Mouse (Mus musculus) liver, embryonic 16.5 days (tissue): ENCODE results near the gene Gcnt4. TPM values are rescaled to one million over a fixed set of nuclear protein-coding genes. Genes with fewer than 3 reads are reported as not detected.
"Not testable (repeated sequence)": the region's sequence is repeated elsewhere in the genome, so short reads cannot be mapped to it uniquely, and the experiment has no call there.

Experiments used
- ATAC-seq: fragments of 200-750 bp; cut with Nextera tagmentation; 2 replicates; pipeline ENCODE4 v1.8.0; 2017; ENCODE audit warnings: low read depth, mild to moderate bottlenecking, moderate number of reproducible peaks, moderate library complexity
- H3K27ac ChIP-seq: fragments of 300-500 bp; sonication (generic); 2 replicates; pipeline ENCODE4 v1.5.1; 2014; ENCODE audit warnings: mild to moderate bottlenecking, low read length
- H3K27me3 ChIP-seq: fragments of 300-500 bp; sonication (generic); 2 replicates; pipeline ENCODE4 v1.6.1; 2014; ENCODE audit warnings: low read depth, low read length, mixed read lengths; ENCODE audit not compliant: control insufficient read depth, insufficient read depth
- H3K36me3 ChIP-seq: fragments of 300-500 bp; sonication (generic); 2 replicates; pipeline ENCODE4 v1.6.1; 2014; ENCODE audit warnings: mild to moderate bottlenecking; ENCODE audit not compliant: control insufficient read depth, insufficient read depth
- H3K4me1 ChIP-seq: fragments of 300-500 bp; sonication (generic); 2 replicates; pipeline ENCODE4 v1.6.1; 2014; ENCODE audit warnings: low read depth, low read length, mixed read lengths; ENCODE audit not compliant: control insufficient read depth
- H3K4me2 ChIP-seq: fragments of 300-500 bp; sonication (generic); 2 replicates; pipeline ENCODE4 v1.6.1; 2014; ENCODE audit warnings: low read depth, low read length, mixed read lengths
- H3K4me3 ChIP-seq: fragments of 300-500 bp; sonication (generic); 2 replicates; pipeline ENCODE4 v1.5.1; 2014; ENCODE audit warnings: low read depth, mild to moderate bottlenecking, low read length
- H3K9ac ChIP-seq: fragments of 300-500 bp; sonication (generic); 2 replicates; pipeline ENCODE4 v1.6.1; 2014; ENCODE audit warnings: low read depth, low read length
- H3K9me3 ChIP-seq: fragments of 300-500 bp; sonication (generic); replicated peaks from 2 replicates; pipeline ENCODE4 v1.6.1; 2016; ENCODE audit warnings: low read length; ENCODE audit not compliant: control insufficient read depth
- WGBS: fragments of 180-500 bp; shearing (Covaris S2); extraction: QIAGEN DNeasy Blood & Tissue Kit; methylation state at CpG from one replicate; pipeline ENCODE4 v1.1.7; 2014; ENCODE audit not compliant: insufficient replicate concordance; 5-methylcytosine and 5-hydroxymethylcytosine counted together
- polyA plus RNA-seq: library from polyadenylated mRNA; unstranded; fragments of >200 nt; fragmentation: Nextera tagmentation; extraction: Ambion mirVana; gene quantifications from 2 replicates; pipeline ENCODE4 v1.2.1, GENCODE M21; 2015

Gene Gcnt4
- polyA plus RNA-seq, 1 experiment from 2014 or later, result 1.5 TPM

DNA sequence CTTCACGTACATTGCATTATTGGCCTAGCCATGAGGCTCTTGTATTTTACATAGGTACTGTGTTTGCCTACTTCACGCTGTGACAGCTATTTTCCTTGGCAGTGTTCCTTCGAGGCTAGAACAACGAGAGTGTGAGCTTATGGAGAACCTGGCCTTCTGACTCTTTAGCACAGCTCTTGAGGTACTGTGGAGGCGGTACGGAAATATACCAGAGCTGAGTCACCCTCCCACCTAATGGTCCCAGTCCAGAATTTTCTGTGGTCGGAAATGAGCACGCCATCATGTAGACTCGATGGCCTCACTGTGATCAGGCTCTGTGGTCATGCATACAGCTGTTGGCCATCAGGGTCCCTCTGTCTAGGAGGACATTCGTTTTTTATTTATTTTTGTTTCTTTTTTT, 15.2 kb downstream of the Gcnt4 start:
- no peak overlapping the region for H3K27ac ChIP-seq
- H3K36me3 ChIP-seq, result no peaks in the 10 kb centered on the region
- H3K4me2 ChIP-seq, result no peak overlapping the region
- ATAC-seq, result no peak
- H3K9ac ChIP-seq, result no peak overlapping the region
- H3K4me3 ChIP-seq, result no peak overlapping the region
- H3K9me3 ChIP-seq, result no peaks in the 10 kb centered on the region
- H3K27me3 ChIP-seq, result no peaks in the 10 kb centered on the region
- H3K4me1 ChIP-seq, result no peaks in the 10 kb centered on the region
- 72% methylated on average over 10 of the region's 10 CpGs for WGBS

DNA sequence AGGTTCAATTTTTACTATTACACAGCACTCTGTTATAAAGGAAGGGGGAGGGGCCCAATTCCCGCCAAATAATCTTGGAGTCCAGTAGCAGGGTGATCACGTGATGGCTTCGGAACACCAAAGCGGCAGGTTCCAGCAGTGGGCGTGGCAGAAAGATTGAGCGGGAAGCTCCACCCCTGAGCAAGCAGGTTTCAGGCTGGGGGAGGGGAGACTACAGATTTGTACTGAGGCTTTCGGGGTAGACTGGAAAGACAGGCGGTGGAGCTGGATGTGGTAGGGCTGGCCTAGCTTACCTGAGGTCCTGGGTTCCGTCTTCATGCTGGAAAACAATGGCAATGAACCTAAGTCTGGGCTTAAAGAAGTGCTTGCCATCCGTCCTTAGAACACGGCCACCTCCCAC, 17.0 kb downstream of the Gcnt4 start:
- not testable (repeated sequence) for H3K4me1 ChIP-seq, H3K9ac ChIP-seq, H3K4me2 ChIP-seq, H3K36me3 ChIP-seq, H3K9me3 ChIP-seq, H3K27ac ChIP-seq, H3K27me3 ChIP-seq, H3K4me3 ChIP-seq, ATAC-seq
- WGBS, result 71% methylated on average over 11 of the region's 11 CpGs

DNA sequence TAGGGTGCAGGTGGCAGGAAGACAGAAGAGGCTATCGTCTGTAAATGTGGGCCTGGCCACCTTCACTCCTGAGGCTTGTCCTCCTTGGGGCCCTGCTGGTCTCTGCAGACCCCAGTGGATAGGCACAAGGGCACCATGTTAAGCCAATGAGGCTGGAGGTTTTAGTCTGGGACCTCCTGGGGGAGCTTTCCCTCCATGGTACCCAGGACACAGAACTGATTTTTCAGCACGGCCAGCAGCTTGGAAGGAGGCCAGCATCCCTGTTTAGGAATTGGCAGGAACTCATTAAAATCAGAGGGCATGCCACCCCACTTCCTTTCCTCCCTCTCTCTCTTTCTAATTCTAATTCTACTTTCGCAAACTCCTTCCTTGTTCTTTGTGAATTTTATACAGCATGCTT, 19.1 kb downstream of the Gcnt4 start:
- Histone ChIP-seq H3K9me3 (no peaks in the 10 kb centered on the region), H3K4me1 (no peaks in the 10 kb centered on the region), H3K27ac (no peak overlapping the region), H3K9ac (no peak overlapping the region), H3K27me3 (no peaks in the 10 kb centered on the region), H3K36me3 (no peaks in the 10 kb centered on the region), H3K4me3 (no peak overlapping the region), H3K4me2 (no peak overlapping the region)
- WGBS, result 56% methylated on average over 3 of the region's 3 CpGs
- ATAC-seq, result no peak

DNA sequence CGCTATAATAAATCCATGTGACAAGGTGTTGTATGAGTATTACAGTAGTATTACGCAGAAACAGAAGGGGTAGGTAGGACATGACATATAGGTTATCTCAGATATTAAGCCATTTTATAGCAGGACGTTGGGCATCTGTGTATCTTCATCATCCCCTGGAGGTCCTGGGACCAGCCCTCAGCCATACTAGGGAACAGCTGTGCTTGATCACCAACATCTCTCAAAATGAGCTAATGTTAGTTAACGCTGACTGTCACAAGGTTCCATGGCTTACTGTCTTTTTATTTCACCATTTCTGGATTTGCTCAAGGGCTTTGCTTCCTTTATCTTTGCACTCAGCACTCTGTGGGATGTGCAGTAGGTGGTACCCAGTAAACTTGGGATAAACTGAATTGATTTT, 21.3 kb downstream of the Gcnt4 start:
- no peak overlapping the region for H3K27ac ChIP-seq
- no peak overlapping the region for H3K4me2 ChIP-seq
- no peak for ATAC-seq
- H3K4me3 ChIP-seq, result no peak overlapping the region
- no peak overlapping the region for H3K9ac ChIP-seq
- H3K9me3 ChIP-seq, result no peaks in the 10 kb centered on the region
- WGBS, result 66% methylated on average over 4 of the region's 4 CpGs
- no peaks in the 10 kb centered on the region for H3K27me3 ChIP-seq
- no peaks in the 10 kb centered on the region for H3K4me1 ChIP-seq
- no peaks in the 10 kb centered on the region for H3K36me3 ChIP-seq

DNA sequence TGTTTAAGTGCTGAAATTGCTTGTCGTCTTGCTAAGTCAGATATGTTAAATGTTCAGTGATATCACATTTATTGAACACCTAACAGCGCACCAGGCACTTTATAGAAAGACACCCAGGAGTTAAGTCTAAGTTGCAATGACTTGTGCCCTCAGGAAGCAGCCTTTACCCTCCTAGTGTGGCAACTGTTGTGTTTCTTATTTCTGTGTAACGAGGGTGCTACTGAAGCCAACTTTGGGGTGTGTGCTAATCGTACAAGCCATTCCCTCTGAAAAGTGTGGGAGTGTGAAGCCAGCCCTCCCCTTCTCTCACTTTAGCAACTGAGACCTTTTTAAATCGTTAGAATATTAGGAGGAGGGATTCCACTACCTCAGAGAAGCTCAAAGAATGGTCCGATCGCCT, 23.2 kb downstream of the Gcnt4 start:
- Histone ChIP-seq H3K4me3 (no peak overlapping the region), H3K27me3 (no peaks in the 10 kb centered on the region), H3K4me2 (no peak overlapping the region), H3K9me3 (no peaks in the 10 kb centered on the region), H3K36me3 (no peaks in the 10 kb centered on the region), H3K4me1 (no peaks in the 10 kb centered on the region), H3K9ac (no peak overlapping the region), H3K27ac (no peak overlapping the region)
- WGBS, result 67% methylated on average over 7 of the region's 7 CpGs
- no peak for ATAC-seq

DNA sequence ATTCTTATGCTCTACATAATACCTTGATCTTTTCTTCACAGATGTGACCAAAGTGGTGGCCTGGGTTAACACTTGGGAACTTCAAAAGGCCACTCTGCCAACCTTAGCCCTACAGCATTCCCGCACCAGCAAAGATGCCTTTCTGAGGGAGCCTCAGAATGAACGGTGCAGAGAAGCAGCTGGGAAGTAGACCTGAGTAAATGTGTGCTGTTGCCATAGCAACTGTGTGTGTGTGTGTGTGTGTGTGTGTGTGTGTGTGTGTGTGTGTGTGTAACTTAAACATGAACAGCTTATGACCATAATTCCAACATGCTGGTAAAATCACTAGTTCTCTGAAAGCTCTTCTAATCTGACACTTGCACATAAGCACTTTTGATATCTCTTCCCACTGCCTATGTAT, 27.4 kb downstream of the Gcnt4 start:
- H3K9ac ChIP-seq, result no peak overlapping the region
- no peaks in the 10 kb centered on the region for H3K9me3 ChIP-seq
- no peak overlapping the region for H3K4me3 ChIP-seq
- H3K36me3 ChIP-seq, result no peaks in the 10 kb centered on the region
- H3K27ac ChIP-seq, result no peak overlapping the region
- H3K4me1 ChIP-seq, result no peaks in the 10 kb centered on the region
- 50% methylated on average over 2 of the region's 2 CpGs for WGBS
- no peak overlapping the region for H3K4me2 ChIP-seq
- ATAC-seq, result no peak
- no peaks in the 10 kb centered on the region for H3K27me3 ChIP-seq

DNA sequence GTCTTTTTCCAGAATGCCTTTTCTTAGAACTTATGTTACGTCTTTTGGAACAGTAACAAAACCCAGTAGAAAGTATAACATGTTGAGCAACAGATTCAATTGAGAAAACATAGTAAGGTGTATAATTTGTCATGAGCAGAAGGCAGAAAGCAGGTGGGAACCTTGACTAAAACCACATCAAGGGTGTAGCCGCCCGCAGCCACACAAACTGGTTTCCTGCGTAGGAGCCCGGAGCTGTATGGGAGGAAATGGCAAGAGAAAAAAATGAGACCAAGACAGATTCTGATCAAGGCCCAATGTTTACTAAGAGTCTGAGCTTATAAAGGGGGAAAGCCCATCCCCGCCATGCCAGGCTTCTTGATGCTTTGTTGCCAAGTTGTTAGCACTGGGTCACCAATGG, 32.0 kb downstream of the Gcnt4 start:
- no peak overlapping the region for H3K4me2 ChIP-seq
- 31% methylated on average over 6 of the region's 6 CpGs for WGBS
- no peaks in the 10 kb centered on the region for H3K9me3 ChIP-seq
- no peaks in the 10 kb centered on the region for H3K36me3 ChIP-seq
- H3K4me1 ChIP-seq, result no peaks in the 10 kb centered on the region
- no peak overlapping the region for H3K9ac ChIP-seq
- ATAC-seq, result no peak
- no peak overlapping the region for H3K27ac ChIP-seq
- no peak overlapping the region for H3K4me3 ChIP-seq
- no peaks in the 10 kb centered on the region for H3K27me3 ChIP-seq

DNA sequence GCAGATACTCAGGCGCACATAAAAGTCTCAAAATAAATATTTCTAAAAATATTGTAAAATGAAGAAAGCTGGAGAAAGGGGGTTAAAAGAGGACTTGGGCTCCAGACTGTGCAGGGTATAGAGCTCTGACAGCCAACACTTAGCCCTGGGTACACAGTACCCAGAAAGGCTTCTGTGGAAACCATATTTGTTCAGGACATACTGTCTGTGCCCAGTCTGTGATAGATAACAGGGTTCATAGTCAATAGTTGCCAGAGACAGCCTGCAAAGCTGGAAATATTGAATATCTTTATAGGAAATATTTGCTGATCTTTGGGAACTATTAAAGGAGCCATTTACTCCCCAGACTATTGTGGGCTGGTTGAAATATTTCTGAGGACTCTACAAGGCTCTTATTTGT, 35.5 kb downstream of the Gcnt4 start:
- WGBS, result 57% methylated on average over 1 of the region's 1 CpGs
- no peak overlapping the region for H3K27ac ChIP-seq
- H3K4me2 ChIP-seq, result no peak overlapping the region
- H3K4me1 ChIP-seq, result no peaks in the 10 kb centered on the region
- no peaks in the 10 kb centered on the region for H3K9me3 ChIP-seq
- ATAC-seq, result no peak
- no peak overlapping the region for H3K4me3 ChIP-seq
- H3K9ac ChIP-seq, result no peak overlapping the region
- no peaks in the 10 kb centered on the region for H3K27me3 ChIP-seq
- no peaks in the 10 kb centered on the region for H3K36me3 ChIP-seq

DNA sequence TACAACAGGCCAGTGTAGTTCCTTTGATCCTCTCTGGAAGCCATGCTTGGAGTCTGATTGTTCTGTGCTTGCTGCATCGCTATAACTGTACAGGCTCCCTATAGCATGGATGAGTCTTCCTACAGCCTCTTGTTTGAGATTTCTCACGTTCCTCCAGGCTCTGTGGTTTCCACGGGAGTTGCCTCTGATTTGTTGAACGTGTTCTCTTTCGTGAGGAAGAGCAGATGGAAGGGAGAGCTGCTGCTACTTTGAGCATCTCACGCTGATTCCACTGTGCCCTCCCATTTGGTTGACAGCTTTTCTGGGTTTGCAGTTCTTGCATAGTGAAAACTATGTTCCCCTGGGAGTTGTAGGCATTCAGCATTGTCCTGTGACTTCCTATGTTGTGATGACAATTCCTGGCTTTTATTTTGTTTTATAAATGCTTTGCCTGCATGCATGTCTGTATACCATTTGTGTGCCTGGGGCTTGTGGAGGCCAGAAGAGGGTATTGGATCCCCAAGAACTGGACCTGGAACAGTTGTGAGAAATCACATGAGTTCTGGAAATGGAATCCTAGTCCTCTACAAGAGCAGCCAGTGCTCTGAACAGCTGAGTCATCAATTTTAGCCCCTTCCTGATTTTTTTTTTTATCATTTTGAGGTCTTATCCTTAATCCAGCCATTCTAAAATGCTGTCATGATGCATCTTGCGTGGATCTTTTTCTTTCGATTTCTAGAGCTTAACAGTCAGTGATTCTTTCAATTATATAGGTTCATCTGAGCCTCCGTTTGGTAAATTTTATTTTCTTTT, 37.1 kb downstream of the Gcnt4 start:
- no peak for ATAC-seq
- H3K4me2 ChIP-seq, result no peak overlapping the region
- no peak overlapping the region for H3K4me3 ChIP-seq
- no peaks in the 10 kb centered on the region for H3K27me3 ChIP-seq
- H3K9me3 ChIP-seq, result no peaks in the 10 kb centered on the region
- no peak overlapping the region for H3K9ac ChIP-seq
- H3K36me3 ChIP-seq, result no peaks in the 10 kb centered on the region
- 61% methylated on average over 9 of the region's 9 CpGs for WGBS
- no peaks in the 10 kb centered on the region; the same call in 1 of the 2 replicates for H3K4me1 ChIP-seq
- no peak overlapping the region for H3K27ac ChIP-seq
